Mouse (Mus musculus): ENCODE data around the gene Qrfpr. TPM values are rescaled to one million over a fixed set of nuclear protein-coding genes. Genes with fewer than 3 reads are reported as not detected.

Gene Qrfpr
- 0.13 TPM in 1 of 2 replicates, not detected in the other for polyA plus RNA-seq (2014; fragmentation: Nextera tagmentation; extraction: Ambion mirVana)

- DNase-seq, result peak; percentile 41
- no peak for ATAC-seq (ENCODE audit: insufficient read depth)
- Histone ChIP-seq H3K4me1 (ENCODE audit: insufficient read depth) (no peaks in the 10 kb centered on the region), H3K9ac (no peak within 1 kb of the TSS), H3K9me3 (ENCODE audit: low read depth, low read length) (no peaks in the 10 kb centered on the region), H3K36me3 (ENCODE audit: insufficient read depth) (no peaks in the 10 kb centered on the region), H3K27me3 (ENCODE audit: insufficient read depth, low read length) (peaks cover 24% of the 10 kb centered on the region), H3K4me3 (ENCODE audit: low read depth, low read length) (peak within 1 kb of the TSS; percentile 16), H3K27ac (ENCODE audit: low read depth) (no peak within 1 kb of the TSS), H3K4me2 (peak within 1 kb of the TSS; percentile 59)
- WGBS, result 10% methylated on average over 39 of the region's 39 CpGs
- TF ChIP-seq CTCF (IDR thresholded peaks at IDR 0.05; ENCODE audit: low read depth), result no peak
Measured at GRCm38 (mm10) chr3:36221743-36222682, at the start of gene Qrfpr. Qrfpr (minus strand) TSS chr3:36222313.

- Histone ChIP-seq H3K27ac (ENCODE audit: low read depth) (no peak overlapping the region), H3K4me2 (no peak overlapping the region), H3K4me1 (ENCODE audit: insufficient read depth) (no peaks in the 10 kb centered on the region), H3K9me3 (ENCODE audit: low read depth, low read length) (no peaks in the 10 kb centered on the region), H3K36me3 (ENCODE audit: insufficient read depth) (no peaks in the 10 kb centered on the region), H3K9ac (no peak overlapping the region), H3K27me3 (ENCODE audit: insufficient read depth, low read length) (no peaks in the 10 kb centered on the region), H3K4me3 (ENCODE audit: low read depth, low read length) (no peak overlapping the region)
- TF ChIP-seq CTCF (IDR thresholded peaks at IDR 0.05; ENCODE audit: low read depth), result no peak
- DNase-seq (peak; percentile 59), ATAC-seq (ENCODE audit: insufficient read depth) (0 out of 2 replicates have a peak, but pooled peaks have one; percentile 44)
- WGBS, result 56% methylated on average over 11 of the region's 11 CpGs
Measured at GRCm38 (mm10) chr3:36263873-36264272, 41.8 kb upstream of the Qrfpr start.

DNA sequence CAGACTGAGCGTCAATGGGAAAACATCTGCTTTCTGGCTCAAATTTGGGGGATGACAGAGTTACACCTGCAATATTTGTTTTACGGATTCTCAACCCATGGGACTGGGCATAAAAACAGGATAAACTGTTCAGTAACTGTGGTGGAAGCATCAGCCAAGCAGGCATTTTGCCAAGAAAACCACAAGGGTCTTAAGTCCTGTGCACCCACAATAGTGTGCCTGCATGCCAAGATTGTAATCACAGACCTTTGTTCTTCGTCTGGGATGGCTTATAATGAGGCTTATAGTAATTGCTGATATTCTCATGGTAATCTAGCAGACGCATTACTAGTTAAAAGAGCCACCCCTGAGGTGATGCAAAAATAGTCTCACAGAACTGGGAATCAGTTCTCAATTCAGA is 41.2 kb upstream of the Qrfpr start:
- no peak overlapping the region for H3K4me3 ChIP-seq (ENCODE audit: low read depth, low read length)
- no peaks in the 10 kb centered on the region for H3K4me1 ChIP-seq (ENCODE audit: insufficient read depth)
- 70% methylated on average over 4 of the region's 4 CpGs for WGBS
- no peak overlapping the region for H3K4me2 ChIP-seq
- H3K9me3 ChIP-seq (ENCODE audit: low read depth, low read length), result no peaks in the 10 kb centered on the region
- no peak overlapping the region for H3K9ac ChIP-seq
- H3K36me3 ChIP-seq (ENCODE audit: insufficient read depth), result no peaks in the 10 kb centered on the region
- no peak for TF ChIP-seq CTCF (IDR thresholded peaks at IDR 0.05; ENCODE audit: low read depth)
- no peaks in the 10 kb centered on the region for H3K27me3 ChIP-seq (ENCODE audit: insufficient read depth, low read length)
- ATAC-seq (ENCODE audit: insufficient read depth) (no peak), DNase-seq (no peak)
- no peak overlapping the region for H3K27ac ChIP-seq (ENCODE audit: low read depth)

DNA sequence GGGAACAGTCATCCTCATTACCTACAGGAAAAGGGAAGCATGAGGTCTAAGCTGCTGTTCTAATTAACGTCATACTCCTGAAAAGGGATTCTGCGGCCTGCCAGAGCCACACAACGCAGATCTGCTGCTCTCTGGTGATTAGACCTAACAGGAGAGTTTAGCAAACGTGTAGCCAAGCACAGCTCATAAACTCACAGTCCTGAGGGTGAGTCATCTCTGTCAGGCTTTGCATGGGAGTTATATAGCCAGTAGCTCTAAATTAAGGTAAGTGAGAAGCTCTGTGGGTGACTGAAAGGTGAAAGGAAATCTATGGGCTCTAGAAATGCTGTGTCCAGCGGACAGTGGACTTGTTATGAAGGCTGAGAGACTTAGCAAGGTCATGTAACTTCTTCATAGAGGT is 28.5 kb upstream of the Qrfpr start:
- 54% methylated on average over 5 of the region's 5 CpGs for WGBS
- H3K36me3 ChIP-seq (ENCODE audit: insufficient read depth), result no peaks in the 10 kb centered on the region
- no peak overlapping the region for H3K27ac ChIP-seq (ENCODE audit: low read depth)
- H3K4me2 ChIP-seq, result no peak overlapping the region
- H3K9ac ChIP-seq, result no peak overlapping the region
- no peak overlapping the region for H3K4me3 ChIP-seq (ENCODE audit: low read depth, low read length)
- H3K4me1 ChIP-seq (ENCODE audit: insufficient read depth), result no peaks in the 10 kb centered on the region
- DNase-seq (no peak), ATAC-seq (ENCODE audit: insufficient read depth) (no peak)
- no peaks in the 10 kb centered on the region for H3K27me3 ChIP-seq (ENCODE audit: insufficient read depth, low read length)
- TF ChIP-seq CTCF (IDR thresholded peaks at IDR 0.05; ENCODE audit: low read depth), result no peak
- no peaks in the 10 kb centered on the region for H3K9me3 ChIP-seq (ENCODE audit: low read depth, low read length)

DNA sequence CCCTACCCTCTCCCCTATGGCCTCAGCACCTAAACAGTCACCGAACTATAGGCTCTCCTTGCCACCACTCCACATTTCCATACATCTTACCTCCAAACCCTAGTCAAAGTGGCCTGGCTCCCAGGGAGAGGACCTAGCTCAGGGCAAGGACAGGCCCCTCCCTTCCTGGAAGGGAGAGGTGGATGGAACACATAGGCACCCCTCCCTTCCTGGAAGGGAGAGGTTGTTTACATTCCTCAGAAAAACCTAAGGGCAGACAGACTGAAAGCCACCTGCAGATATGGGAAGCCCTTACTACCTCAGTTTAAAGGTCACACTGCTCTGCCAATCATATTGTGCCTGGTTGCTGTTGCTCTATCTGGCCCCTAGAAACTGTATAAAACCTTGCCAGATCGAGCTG is 26.3 kb upstream of the Qrfpr start:
- no peak overlapping the region for H3K27ac ChIP-seq (ENCODE audit: low read depth)
- no peaks in the 10 kb centered on the region for H3K36me3 ChIP-seq (ENCODE audit: insufficient read depth)
- H3K9me3 ChIP-seq (ENCODE audit: low read depth, low read length), result no peaks in the 10 kb centered on the region
- H3K4me2 ChIP-seq, result no peak overlapping the region
- no peak for ATAC-seq (ENCODE audit: insufficient read depth)
- no peaks in the 10 kb centered on the region for H3K4me1 ChIP-seq (ENCODE audit: insufficient read depth)
- H3K9ac ChIP-seq, result no peak overlapping the region
- WGBS, result 84% methylated on average over 2 of the region's 2 CpGs
- DNase-seq, result no peak
- no peak for TF ChIP-seq CTCF (IDR thresholded peaks at IDR 0.05; ENCODE audit: low read depth)
- H3K4me3 ChIP-seq (ENCODE audit: low read depth, low read length), result no peak overlapping the region
- no peaks in the 10 kb centered on the region for H3K27me3 ChIP-seq (ENCODE audit: insufficient read depth, low read length)

DNA sequence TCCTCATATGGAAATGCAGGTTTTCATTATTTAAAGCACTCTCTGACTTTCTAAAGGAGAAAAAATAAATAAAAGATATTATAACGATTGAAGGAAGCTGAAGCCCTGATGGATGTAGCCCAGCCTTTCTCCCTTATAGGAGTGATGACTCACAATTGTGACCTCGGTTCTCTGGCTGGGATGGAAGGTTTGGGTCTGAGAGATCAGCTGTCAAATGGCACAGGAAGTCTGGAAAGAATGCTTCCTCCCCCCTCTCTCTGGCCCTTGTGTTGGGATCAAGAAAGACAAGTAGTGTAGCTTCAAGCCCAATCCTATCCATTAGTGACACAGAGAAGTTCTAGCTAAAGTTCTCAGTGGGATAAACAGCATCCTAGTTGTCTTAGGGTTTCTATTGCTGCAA is 7.8 kb upstream of the Qrfpr start:
- H3K27me3 ChIP-seq (ENCODE audit: insufficient read depth, low read length), result no peaks in the 10 kb centered on the region
- TF ChIP-seq CTCF (IDR thresholded peaks at IDR 0.05; ENCODE audit: low read depth), result no peak
- no peak for DNase-seq
- ATAC-seq (ENCODE audit: insufficient read depth), result no peak
- WGBS, result 31% methylated on average over 2 of the region's 2 CpGs
- no peaks in the 10 kb centered on the region for H3K4me1 ChIP-seq (ENCODE audit: insufficient read depth)
- H3K36me3 ChIP-seq (ENCODE audit: insufficient read depth), result no peaks in the 10 kb centered on the region
- no peak overlapping the region for H3K4me3 ChIP-seq (ENCODE audit: low read depth, low read length)
- no peak overlapping the region for H3K9ac ChIP-seq
- H3K27ac ChIP-seq (ENCODE audit: low read depth), result no peak overlapping the region
- no peak overlapping the region for H3K4me2 ChIP-seq
- no peaks in the 10 kb centered on the region for H3K9me3 ChIP-seq (ENCODE audit: low read depth, low read length)

- ATAC-seq (ENCODE audit: insufficient read depth) (no peak), DNase-seq (no peak)
- Histone ChIP-seq H3K4me3 (ENCODE audit: low read depth, low read length) (no peak overlapping the region), H3K36me3 (ENCODE audit: insufficient read depth) (no peaks in the 10 kb centered on the region), H3K4me2 (no peak overlapping the region), H3K4me1 (ENCODE audit: insufficient read depth) (no peaks in the 10 kb centered on the region), H3K9ac (no peak overlapping the region), H3K27me3 (ENCODE audit: insufficient read depth, low read length) (peaks cover 5% of the 10 kb centered on the region), H3K9me3 (ENCODE audit: low read depth, low read length) (no peaks in the 10 kb centered on the region), H3K27ac (ENCODE audit: low read depth) (no peak overlapping the region)
- TF ChIP-seq CTCF (IDR thresholded peaks at IDR 0.05; ENCODE audit: low read depth), result no peak
- 88% methylated on average over 1 of the region's 1 CpGs for WGBS
Measured at GRCm38 (mm10) chr3:36227246-36227645, 5.1 kb upstream of the Qrfpr start.

All from lung, embryonic 14.5 days (tissue).